Mouse (Mus musculus) Patski (cell line): ENCODE measurements around the gene Krt78. TPM values are rescaled to one million over a fixed set of nuclear protein-coding genes. Genes with fewer than 3 reads are reported as not detected.

Source experiments
- ATAC-seq: fragments of 100-300 bp; one replicate; pipeline ENCODE4 v1.8.0; 2021
- CTCF ChIA-PET: fragments of 350-600 bp; sonication (Branson Sonifier 250); formaldehyde crosslinking; loops from one replicate; lab custom pipeline; 2022; ENCODE audit warnings: inconsistent platforms; lab: Charles Lee
- POLR2A ChIA-PET: fragments of 350-600 bp; sonication (Branson Sonifier 250); formaldehyde crosslinking; loops from one replicate; lab custom pipeline; 2022; ENCODE audit warnings: antibody characterized with exemption, inconsistent platforms; lab: Charles Lee
- DNase-seq: peaks from one replicate; pipeline ENCODE4 v3.0.0-alpha.2; 2011; ENCODE audit warnings: low read depth, low spot score
- H3K27me3 ChIP-seq: fragments of 371-371 bp; one replicate; pipeline ENCODE4 v1.5.1; 2021
- CTCF ChIP-seq: fragments of 100-300 bp; IDR thresholded peaks from one replicate; pipeline ENCODE4 v1.5.1; 2021
- in situ Hi-C: fragments of 300-500 bp; cut with MboI; formaldehyde crosslinking; loops from 3 replicates; pipeline ENCODE4 v1.11.1; 2018; ENCODE audit warnings: low pct_unique_long_range_greater_than_20kb, mixed read lengths
- polyA plus RNA-seq: library from polyadenylated mRNA; unstranded; gene quantifications from one replicate; pipeline ENCODE4 v1.2.3, GENCODE M21; 2021

Krt78 gene
- polyA plus RNA-seq, 1 experiment from 2014 or later, result 0.05 TPM

DNA sequence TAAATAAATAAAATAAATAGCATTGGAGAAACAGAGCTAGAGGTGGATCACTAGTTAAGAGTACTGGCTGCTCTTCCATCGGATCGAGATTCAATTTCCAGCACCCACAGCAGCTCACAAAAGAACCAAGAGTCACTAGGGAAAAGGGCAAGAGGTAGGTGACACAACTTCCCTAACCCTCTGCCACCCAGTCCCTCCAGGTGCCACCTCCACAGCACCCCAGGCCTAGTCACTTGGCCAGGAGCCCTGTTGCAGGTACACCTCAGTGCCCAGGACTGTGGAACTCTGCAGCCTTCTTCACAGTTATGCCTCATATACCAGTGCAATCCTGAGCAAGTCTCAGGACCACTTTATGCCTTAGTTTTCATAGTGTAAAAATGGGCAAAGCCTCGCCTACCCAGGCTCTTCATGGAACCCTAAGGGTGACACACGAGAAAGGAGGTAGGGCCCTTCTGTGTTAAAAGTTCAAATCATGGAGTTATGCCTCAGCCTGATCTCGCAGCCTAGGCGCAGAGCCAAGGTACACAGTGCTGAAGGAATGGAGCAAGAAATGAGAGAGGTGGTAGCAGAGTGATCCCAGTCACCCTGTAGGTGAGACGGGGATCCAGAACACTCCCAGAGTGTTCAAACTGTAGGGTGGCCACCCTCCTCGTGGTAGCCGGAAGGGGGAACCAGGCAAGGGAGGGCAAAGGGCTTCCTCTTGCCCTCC is 15.3 kb downstream of the Krt78 start:
- no peak for TF ChIP-seq CTCF
- in situ Hi-C loops, result no loop called here
- ChIA-PET CTCF (interaction anchor here (1.3 kb wide), 1 partner anchor 9 kb away, joined by 3 read pairs; no protein-coding TSS in a partner anchor), POLR2A (interaction anchor here (0.6 kb wide), 1 partner anchor 112 kb away, joined by 3 read pairs; no protein-coding TSS in a partner anchor)
- H3K27me3 ChIP-seq, result no peaks in the 10 kb centered on the region
- DNase-seq (peak; percentile 28), ATAC-seq (peak; percentile 33)

DNA sequence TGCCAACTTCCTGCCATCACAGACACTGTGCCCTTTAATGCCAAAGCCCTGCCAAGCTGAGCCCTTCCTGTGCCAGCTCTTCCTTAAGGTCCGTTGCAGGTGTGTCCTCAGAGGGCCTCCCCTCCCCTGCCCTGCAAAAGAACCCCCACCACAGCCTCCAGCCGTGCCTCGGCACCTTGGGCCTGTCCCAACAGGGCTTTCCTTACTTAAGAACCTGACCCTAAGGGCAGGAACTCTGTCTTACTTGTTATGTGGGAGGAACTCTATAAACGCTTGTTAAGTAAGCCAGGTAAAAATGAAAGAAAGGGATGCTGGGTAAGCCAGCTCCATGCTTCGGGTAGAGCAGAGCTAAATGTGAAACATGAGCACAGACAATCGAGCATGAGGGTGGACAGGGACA is 21.1 kb downstream of the Krt78 start:
- no peak for TF ChIP-seq CTCF
- DNase-seq (no peak), ATAC-seq (no peak)
- CTCF ChIA-PET, result no interaction called here
- H3K27me3 ChIP-seq, result no peaks in the 10 kb centered on the region
- POLR2A ChIA-PET, result no interaction called here
- in situ Hi-C loops, result no loop called here

DNA sequence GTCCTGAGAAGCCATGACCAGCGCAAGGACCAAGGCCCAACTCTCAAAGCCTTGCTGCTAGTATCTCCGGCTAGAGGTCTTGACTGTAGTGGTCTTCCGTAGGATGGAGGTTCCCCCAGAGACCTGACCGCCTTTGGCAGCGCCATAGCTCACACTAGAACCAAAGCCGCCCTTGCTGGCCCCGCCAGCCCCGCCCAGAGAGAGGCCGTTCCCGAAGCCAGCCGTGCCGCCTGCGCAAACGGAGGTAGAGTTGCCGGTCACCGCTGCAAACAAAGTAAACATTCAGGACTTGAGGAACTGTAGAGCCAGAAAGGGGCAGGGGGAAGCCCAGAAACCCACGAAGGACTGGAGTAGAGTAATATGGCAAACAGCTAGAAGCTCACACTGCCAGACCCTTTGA is 24.4 kb downstream of the Krt78 start:
- ChIA-PET POLR2A (no interaction called here), CTCF (interaction anchor here (1.1 kb wide), 1 partner anchor 9 kb away, joined by 3 read pairs; no protein-coding TSS in a partner anchor)
- no peak for TF ChIP-seq CTCF
- in situ Hi-C loops, result no loop called here
- no peaks in the 10 kb centered on the region for H3K27me3 ChIP-seq
- ATAC-seq (no peak), DNase-seq (no peak)

- in situ Hi-C loops, result no loop called here
- CTCF ChIA-PET, result no interaction called here
- POLR2A ChIA-PET, result no interaction called here
- DNase-seq (no peak), ATAC-seq (no peak)
- no peak for TF ChIP-seq CTCF
- H3K27me3 ChIP-seq, result no peaks in the 10 kb centered on the region
These were observed 25.0 kb downstream of the Krt78 start for GRCm38 (mm10) chr15:101929087-101929486.

GRCm38 (mm10) chr15:101927340-101928080 is 26.6 kb downstream of the Krt78 start:
- no peak for TF ChIP-seq CTCF
- DNase-seq (peak; percentile 50), ATAC-seq (peak; percentile 51)
- no peaks in the 10 kb centered on the region for H3K27me3 ChIP-seq
- ChIA-PET POLR2A (no interaction called here), CTCF (interaction anchor here (1.1 to 3.0 kb wide), 6 partner anchors 22 to 154 kb away, joined by 3 to 8 read pairs (median 3); no protein-coding TSS in a partner anchor)
- in situ Hi-C loops, result no loop called here

DNA sequence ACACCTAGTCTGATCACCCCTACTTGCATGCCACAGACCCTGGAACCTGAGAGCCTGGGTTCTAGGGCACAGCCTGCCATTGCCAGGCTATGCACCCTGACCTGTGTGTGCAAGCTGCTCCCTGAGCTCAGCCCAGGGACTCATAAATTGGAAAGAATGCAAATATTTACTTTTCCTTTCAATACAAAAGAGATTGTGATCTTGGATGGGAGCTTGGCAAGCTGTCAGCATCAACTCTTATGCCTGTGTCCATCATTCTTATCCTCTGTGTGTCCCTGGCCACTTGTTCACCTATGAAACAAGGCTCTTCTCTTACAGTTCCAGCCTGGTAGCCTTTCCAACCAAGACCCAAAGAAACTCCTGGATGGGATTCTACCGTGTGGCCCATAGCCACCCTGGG is 29.0 kb downstream of the Krt78 start:
- in situ Hi-C loops, result no loop called here
- no peak for TF ChIP-seq CTCF
- ChIA-PET CTCF (no interaction called here), POLR2A (no interaction called here)
- no peaks in the 10 kb centered on the region for H3K27me3 ChIP-seq
- ATAC-seq, result no peak
- no peak for DNase-seq

DNA sequence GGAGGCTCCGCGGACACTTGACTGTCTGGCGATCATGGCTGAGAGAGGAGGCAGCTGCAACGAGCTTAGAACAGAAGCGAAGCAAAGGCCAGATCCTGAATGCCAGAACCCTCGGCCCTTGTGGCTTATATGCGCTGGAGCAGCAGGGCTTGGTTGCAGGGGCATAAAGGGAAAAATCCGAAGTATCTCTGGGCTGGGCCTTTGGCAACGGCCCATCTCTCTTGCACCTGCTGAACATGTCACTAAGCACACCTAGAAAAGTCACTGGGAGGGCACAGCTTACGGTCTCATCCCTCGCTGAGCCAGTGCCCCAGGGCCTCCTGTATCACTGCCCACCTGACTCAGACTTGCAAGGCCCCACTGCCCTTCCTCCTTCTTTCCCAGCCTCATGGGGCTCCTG is 29.5 kb downstream of the Krt78 start, which contains the start of gene Krt4:
Gene Krt4, minus strand, starts transcription at position 101 of the 400 bp plus-strand sequence.
- ATAC-seq, result no peak
- CTCF ChIA-PET, result no interaction called here
- POLR2A ChIA-PET, result no interaction called here
- no peak for TF ChIP-seq CTCF
- in situ Hi-C loops, result no loop called here
- no peaks in the 10 kb centered on the region for H3K27me3 ChIP-seq
- no peak for DNase-seq

DNA sequence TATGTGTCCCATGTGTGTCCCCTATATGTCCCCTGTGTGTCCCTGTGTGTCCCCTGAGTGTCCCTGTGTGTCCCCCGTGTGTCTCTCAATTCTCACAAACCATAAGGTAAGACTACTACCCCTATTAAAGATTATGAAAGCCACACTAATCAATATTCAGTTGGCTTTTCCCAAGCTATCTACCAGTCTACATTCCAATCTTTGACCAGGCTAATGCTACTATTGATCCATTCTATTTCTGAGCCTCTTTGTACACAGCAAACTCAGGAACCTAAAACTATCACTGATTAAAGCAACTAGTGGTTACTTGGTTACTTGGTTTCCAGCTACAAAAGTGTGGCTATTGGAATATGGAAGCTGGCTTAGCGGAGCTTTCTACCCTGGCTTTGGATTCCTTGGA is 31.8 kb downstream of the Krt78 start:
- POLR2A ChIA-PET, result no interaction called here
- no peak for ATAC-seq
- in situ Hi-C loops, result no loop called here
- CTCF ChIA-PET, result interaction anchor here (1.1 to 1.2 kb wide), 2 partner anchors 20 to 35 kb away, joined by 3 read pairs; no protein-coding TSS in a partner anchor
- no peak for DNase-seq
- no peak for TF ChIP-seq CTCF
- H3K27me3 ChIP-seq, result no peaks in the 10 kb centered on the region

DNA sequence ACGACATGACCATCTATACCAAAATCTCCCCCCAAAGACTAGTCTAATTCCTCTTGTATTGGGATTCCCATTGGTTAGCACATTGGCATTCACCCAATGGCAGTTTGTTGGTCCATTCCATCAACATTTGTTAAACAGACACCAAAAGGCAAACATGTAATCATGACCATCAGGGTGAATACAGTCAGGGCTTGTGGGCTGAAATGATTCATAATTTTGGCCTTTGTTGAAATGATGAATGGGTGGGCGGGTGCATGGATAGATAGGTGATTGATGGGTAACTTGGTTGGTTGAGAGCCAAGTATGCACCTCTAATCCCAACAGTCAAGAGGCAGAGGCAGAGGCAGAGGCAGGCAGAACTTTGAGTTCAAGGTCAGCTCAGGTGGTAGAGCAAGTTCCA is 38.0 kb downstream of the Krt78 start:
- in situ Hi-C loops, result no loop called here
- ChIA-PET CTCF (interaction anchor here (0.6 to 1.3 kb wide), 2 partner anchors 10 to 13 kb away, joined by 3 read pairs; no protein-coding TSS in a partner anchor), POLR2A (no interaction called here)
- ATAC-seq, result no peak
- no peak for TF ChIP-seq CTCF
- DNase-seq, result no peak
- H3K27me3 ChIP-seq, result peaks cover 8% of the 10 kb centered on the region

DNA sequence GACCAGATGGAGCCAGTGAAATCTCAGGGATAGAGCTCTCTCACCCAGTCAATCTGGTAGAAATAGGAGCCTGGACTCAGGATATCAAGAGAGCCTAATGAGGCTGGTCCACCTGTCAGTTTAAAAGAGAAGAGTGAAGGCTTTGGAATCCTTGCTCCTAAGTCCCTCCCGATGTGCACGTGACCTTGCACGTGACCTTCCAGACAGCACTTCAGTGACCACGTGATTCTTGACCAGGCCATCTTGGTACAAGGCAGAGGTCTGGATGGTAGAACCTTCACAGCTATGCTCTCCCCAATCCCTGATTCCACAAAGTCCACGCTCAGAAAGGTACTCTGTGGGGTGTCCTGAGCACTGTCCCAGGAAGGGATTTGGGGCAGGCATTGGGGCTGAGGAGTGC is 49.2 kb downstream of the Krt78 start:
- POLR2A ChIA-PET, result interaction anchor here (0.6 to 1.3 kb wide), 3 partner anchors 34 to 1303 kb away, joined by 3 to 4 read pairs (median 3); no protein-coding TSS in a partner anchor
- ATAC-seq, result no peak
- no peak for TF ChIP-seq CTCF
- peaks cover under 1% of the 10 kb centered on the region for H3K27me3 ChIP-seq
- CTCF ChIA-PET, result no interaction called here
- in situ Hi-C loops, result no loop called here
- DNase-seq, result no peak
